Mouse (Mus musculus): ENCODE measurements around the gene Padi1.

- TF ChIP-seq HCFC1 (IDR thresholded peaks at IDR 0.05; ENCODE audit: borderline replicate concordance, insufficient read depth, low read length): no peak
- no peak for TF ChIP-seq ZC3H11A (IDR thresholded peaks at IDR 0.05; ENCODE audit: borderline replicate concordance, low read depth, low read length)
Observed at GRCm38 (mm10) chr4:140855151-140855550, 9.6 kb upstream of the Padi1 start.
